Mouse (Mus musculus): ENCODE measurements around the gene Olfr1247. TPM values are rescaled to one million over a fixed set of nuclear protein-coding genes. Genes with fewer than 3 reads are reported as not detected.

Gene Olfr1247
- polyA plus RNA-seq (2017; shearing (Covaris generic)), result under 1 TPM in 1 of 2 experiments, not detected in 1; 0.11 TPM

GRCm38 (mm10) chr2:89614030-89614429, at the start of gene Olfr1247:
TSS of gene Olfr1247 (minus strand) at chr2:89614130.

GRCm38 (mm10) chr2:89661367-89661766, 47.4 kb upstream of the Olfr1247 start, which contains the start of gene Olfr1250:
TSS of gene Olfr1250 (minus strand) at chr2:89661467.

GRCm38 (mm10) chr2:89634883-89635282, 21.0 kb upstream of the Olfr1247 start, which contains the start of gene Olfr1249:
TSS of gene Olfr1249 (minus strand) at chr2:89634983.

GRCm38 (mm10) chr2:89618145-89618544, 4.2 kb upstream of the Olfr1247 start, which contains the start of gene Olfr1248:
TSS of gene Olfr1248 (minus strand) at chr2:89618245.

GRCm38 (mm10) chr2:89593057-89593456, 20.9 kb downstream of the Olfr1247 start, which contains the start of gene Olfr1246:
TSS of gene Olfr1246 (minus strand) at chr2:89593157.

GRCm38 (mm10) chr2:89578347-89578746, 35.6 kb downstream of the Olfr1247 start, which contains the start of gene Olfr1245:
TSS of gene Olfr1245 (minus strand) at chr2:89578447.

Other genes with a start within 250 kb of the Olfr1247 start
- under 1 TPM in 1 of 2 experiments, not detected in 1; 0.31 TPM for gene Olfr1234, start 249.3 kb downstream of the Olfr1247 start, polyA plus RNA-seq (2017; shearing (Covaris generic))
- under 1 TPM; 0.04 to 0.05 TPM for gene Olfr1238, start 204.5 kb downstream of the Olfr1247 start, polyA plus RNA-seq (2017; shearing (Covaris generic))
- gene Olfr1239, start 193.7 kb downstream of the Olfr1247 start, polyA plus RNA-seq (2017; shearing (Covaris generic)), result under 1 TPM in 1 of 2 experiments, not detected in 1; 0.11 TPM
- not detected for gene Olfr1240, start 171.1 kb downstream of the Olfr1247 start, polyA plus RNA-seq (2017; shearing (Covaris generic))
- gene Olfr1241, start 127.0 kb downstream of the Olfr1247 start, polyA plus RNA-seq (2017; shearing (Covaris generic)), result not detected
- not detected for gene Olfr1242, start 115.8 kb downstream of the Olfr1247 start, polyA plus RNA-seq (2017; shearing (Covaris generic))
- gene Olfr1243, start 82.6 kb downstream of the Olfr1247 start, polyA plus RNA-seq (2017; shearing (Covaris generic)), result not detected
- gene Olfr1245, start 35.7 kb downstream of the Olfr1247 start, polyA plus RNA-seq (2017; shearing (Covaris generic)), result under 1 TPM in 1 of 2 experiments, not detected in 1; 0.10 TPM
- not detected for gene Olfr1246, start 21.0 kb downstream of the Olfr1247 start, polyA plus RNA-seq (2017; shearing (Covaris generic))
- gene Olfr1248, start 4.1 kb upstream of the Olfr1247 start, polyA plus RNA-seq (2017; shearing (Covaris generic)), result not detected
- not detected for gene Olfr1249, start 20.9 kb upstream of the Olfr1247 start, polyA plus RNA-seq (2017; shearing (Covaris generic))
- gene Olfr1250, start 47.3 kb upstream of the Olfr1247 start, polyA plus RNA-seq (2017; shearing (Covaris generic)), result under 1 TPM; 0.04 to 0.15 TPM
- gene Olfr1251, start 57.8 kb upstream of the Olfr1247 start, polyA plus RNA-seq (2017; shearing (Covaris generic)), result not detected
- gene Olfr1252, start 110.9 kb upstream of the Olfr1247 start, polyA plus RNA-seq (2017; shearing (Covaris generic)), result under 1 TPM in 1 of 2 experiments, not detected in 1; 0.05 TPM
- gene Olfr1253, start 143.0 kb upstream of the Olfr1247 start, polyA plus RNA-seq (2017; shearing (Covaris generic)), result under 1 TPM in 1 of 2 experiments, not detected in 1; 0.31 TPM
- not detected for gene Olfr1254, start 179.5 kb upstream of the Olfr1247 start, polyA plus RNA-seq (2017; shearing (Covaris generic))
- not detected for gene Olfr1255, start 197.9 kb upstream of the Olfr1247 start, polyA plus RNA-seq (2017; shearing (Covaris generic))
- gene Olfr1256, start 227.4 kb upstream of the Olfr1247 start, polyA plus RNA-seq (2017; shearing (Covaris generic)), result not detected
- not detected for gene Olfr48, start 234.1 kb upstream of the Olfr1247 start, polyA plus RNA-seq (2017; shearing (Covaris generic))